Mouse (Mus musculus) neural tube, embryonic 13.5 days (tissue): Measurements from ENCODE around the gene Wars. TPM values are rescaled to one million over a fixed set of nuclear protein-coding genes. Genes with fewer than 3 reads are reported as not detected.

Experiments
- ATAC-seq: fragments of 200-750 bp; cut with Nextera tagmentation; 2 replicates; pipeline ENCODE4 v1.8.0; 2017; ENCODE audit warnings: low read depth, mild to moderate bottlenecking, moderate TSS enrichment, moderate library complexity
- H3K27ac ChIP-seq: fragments of 300-500 bp; sonication (generic); replicated peaks from 2 replicates; pipeline ENCODE4 v1.5.1; 2015; ENCODE audit warnings: moderate library complexity, mild to moderate bottlenecking, inconsistent platforms
- H3K27me3 ChIP-seq: fragments of 300-500 bp; sonication (generic); 2 replicates; pipeline ENCODE4 v1.6.1; 2015; ENCODE audit warnings: mild to moderate bottlenecking, inconsistent platforms
- H3K36me3 ChIP-seq: fragments of 300-500 bp; sonication (generic); 2 replicates; pipeline ENCODE4 v1.6.1; 2015; ENCODE audit warnings: mild to moderate bottlenecking, inconsistent platforms
- H3K4me1 ChIP-seq: fragments of 300-500 bp; sonication (generic); replicated peaks from 2 replicates; pipeline ENCODE4 v1.6.1; 2015; ENCODE audit warnings: inconsistent platforms
- H3K4me2 ChIP-seq: fragments of 300-500 bp; sonication (generic); 2 replicates; pipeline ENCODE4 v1.6.1; 2015; ENCODE audit warnings: inconsistent platforms, mild to moderate bottlenecking, moderate library complexity
- H3K4me3 ChIP-seq: fragments of 300-500 bp; sonication (generic); 2 replicates; pipeline ENCODE4 v1.5.1; 2015; ENCODE audit warnings: mild to moderate bottlenecking, inconsistent platforms
- H3K9ac ChIP-seq: fragments of 300-500 bp; sonication (generic); 2 replicates; pipeline ENCODE4 v1.6.1; 2015; ENCODE audit warnings: moderate library complexity, mild to moderate bottlenecking, inconsistent platforms
- H3K9me3 ChIP-seq: fragments of 300-500 bp; sonication (generic); 2 replicates; pipeline ENCODE4 v1.6.1; 2016; ENCODE audit warnings: inconsistent platforms
- WGBS: fragments of 180-500 bp; shearing (Covaris S2); methylation state at CpG from one replicate; pipeline ENCODE4 v1.1.7; 2015; 5-methylcytosine and 5-hydroxymethylcytosine counted together
- polyA plus RNA-seq: library from polyadenylated mRNA; unstranded; fragments of >200 nt; fragmentation: Nextera tagmentation; extraction: Ambion mirVana; gene quantifications from 2 replicates; pipeline ENCODE4 v1.2.1, GENCODE M21; 2015

The Wars gene
- polyA plus RNA-seq, 1 experiment from 2014 or later, result 108 TPM

DNA sequence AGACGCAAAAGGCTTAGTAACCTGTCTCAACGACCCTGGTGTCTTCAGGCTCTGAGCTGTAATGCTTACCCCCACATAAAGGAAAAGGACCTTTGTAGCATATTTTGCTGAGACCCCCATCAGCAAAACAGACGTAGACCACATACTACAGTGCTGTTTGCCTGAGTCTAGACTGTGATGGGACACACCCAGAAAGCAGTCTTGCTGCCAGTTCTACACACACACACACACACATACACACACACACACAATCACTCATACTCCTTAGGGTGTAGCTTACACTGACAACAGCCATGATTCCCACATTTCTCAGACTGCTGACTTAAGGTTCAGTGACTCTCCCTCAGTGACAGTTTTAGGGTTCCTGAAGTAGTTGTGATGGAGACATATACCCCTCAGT, 12.8 kb downstream of the Wars start:
- H3K27me3 ChIP-seq, result no peaks in the 10 kb centered on the region
- ATAC-seq, result no peak
- no peaks in the 10 kb centered on the region for H3K9me3 ChIP-seq
- H3K9ac ChIP-seq, result no peak overlapping the region
- peaks cover 94% of the 10 kb centered on the region for H3K36me3 ChIP-seq
- H3K4me1 ChIP-seq, result 0 out of 2 replicates have a peak, but pooled peaks cover 8% of the 10 kb centered on the region
- 93% methylated on average over 3 of the region's 3 CpGs for WGBS
- H3K27ac ChIP-seq, result no peak overlapping the region
- H3K4me3 ChIP-seq, result no peak overlapping the region
- H3K4me2 ChIP-seq, result no peak overlapping the region

DNA sequence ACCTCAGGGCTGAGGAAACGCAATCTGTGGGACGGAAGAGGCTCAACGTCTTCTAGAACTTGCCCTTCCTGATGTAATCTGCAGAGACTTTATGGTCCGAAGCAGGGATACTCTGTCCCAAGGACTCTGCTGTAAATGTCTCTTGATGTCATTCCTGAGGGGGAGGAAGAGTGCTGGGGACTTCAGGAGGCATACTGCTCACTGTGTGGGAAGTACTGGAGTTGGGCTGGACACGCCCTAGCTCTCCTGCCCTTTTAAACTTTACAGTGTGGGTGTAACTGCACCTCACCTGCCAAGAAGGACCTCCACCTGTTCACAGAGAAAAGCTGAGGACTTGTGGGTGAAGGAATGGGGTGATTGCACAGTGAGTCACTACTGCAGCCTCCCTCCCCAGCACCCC, 13.4 kb downstream of the Wars start:
- Histone ChIP-seq H3K36me3 (peaks cover 94% of the 10 kb centered on the region), H3K4me3 (no peak overlapping the region), H3K9ac (no peak overlapping the region)

DNA sequence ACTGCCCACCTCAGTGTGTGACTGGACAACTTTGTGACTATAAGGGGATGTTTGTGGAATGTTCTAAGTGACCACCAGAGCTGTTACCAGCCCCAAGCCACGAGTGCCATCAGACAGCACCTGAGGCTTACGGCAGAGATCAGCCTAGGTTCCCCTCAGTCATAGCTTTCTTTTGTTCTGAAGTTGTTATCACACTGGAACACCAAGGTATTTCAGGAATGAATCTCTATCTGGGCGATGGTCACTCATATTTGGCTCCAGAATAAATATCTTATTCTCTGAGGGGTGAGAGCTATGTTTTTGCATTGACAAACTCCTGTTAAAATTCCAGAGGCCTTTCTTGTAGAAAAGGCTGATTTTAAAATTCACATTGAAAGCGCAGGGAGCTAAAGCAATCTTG, 14.8 kb downstream of the Wars start:
- ATAC-seq, result no peak
- Histone ChIP-seq H3K27me3 (no peaks in the 10 kb centered on the region), H3K27ac (no peak overlapping the region), H3K9me3 (no peaks in the 10 kb centered on the region), H3K4me2 (no peak overlapping the region), H3K4me3 (no peak overlapping the region), H3K36me3 (peaks cover 94% of the 10 kb centered on the region), H3K9ac (no peak overlapping the region), H3K4me1 (no peaks in the 10 kb centered on the region)
- 92% methylated on average over 4 of the region's 4 CpGs for WGBS

More for the DNA sequence above, 13.4 kb downstream of the Wars start:
- 95% methylated on average over 5 of the region's 5 CpGs for WGBS
- Histone ChIP-seq H3K27me3 (no peaks in the 10 kb centered on the region), H3K4me1 (0 out of 2 replicates have a peak, but pooled peaks cover 2% of the 10 kb centered on the region), H3K4me2 (no peak overlapping the region), H3K27ac (no peak overlapping the region), H3K9me3 (no peaks in the 10 kb centered on the region)
- no peak for ATAC-seq

DNA sequence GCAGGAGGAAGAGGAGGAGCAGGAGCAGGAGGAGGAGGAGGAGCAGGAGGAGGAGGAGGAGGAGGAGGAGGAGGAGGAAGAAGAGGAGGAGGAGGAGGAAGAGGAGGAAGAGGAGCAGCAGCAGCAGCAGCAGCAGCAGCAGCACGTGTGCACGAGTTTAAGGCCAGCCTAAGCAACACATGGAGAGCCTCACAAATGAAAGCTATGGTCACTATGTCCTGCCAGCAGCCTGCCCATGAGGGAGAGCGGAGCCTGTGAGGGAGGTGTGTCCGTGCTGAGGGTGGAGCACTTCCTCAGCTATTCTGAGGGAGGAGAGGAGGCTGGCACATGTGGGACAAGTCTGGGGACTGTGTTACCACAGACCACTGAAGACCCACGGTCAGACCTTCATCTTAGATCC, 20.9 kb downstream of the Wars start:
- ATAC-seq, result no peak
- H3K27me3 ChIP-seq, result no peaks in the 10 kb centered on the region
- no peak overlapping the region for H3K4me3 ChIP-seq
- 80% methylated on average over 5 of the region's 5 CpGs for WGBS
- no peak overlapping the region for H3K4me2 ChIP-seq
- H3K9me3 ChIP-seq, result no peaks in the 10 kb centered on the region
- no peaks in the 10 kb centered on the region for H3K4me1 ChIP-seq
- peaks cover 93% of the 10 kb centered on the region for H3K36me3 ChIP-seq
- H3K27ac ChIP-seq, result no peak overlapping the region
- no peak overlapping the region for H3K9ac ChIP-seq

DNA sequence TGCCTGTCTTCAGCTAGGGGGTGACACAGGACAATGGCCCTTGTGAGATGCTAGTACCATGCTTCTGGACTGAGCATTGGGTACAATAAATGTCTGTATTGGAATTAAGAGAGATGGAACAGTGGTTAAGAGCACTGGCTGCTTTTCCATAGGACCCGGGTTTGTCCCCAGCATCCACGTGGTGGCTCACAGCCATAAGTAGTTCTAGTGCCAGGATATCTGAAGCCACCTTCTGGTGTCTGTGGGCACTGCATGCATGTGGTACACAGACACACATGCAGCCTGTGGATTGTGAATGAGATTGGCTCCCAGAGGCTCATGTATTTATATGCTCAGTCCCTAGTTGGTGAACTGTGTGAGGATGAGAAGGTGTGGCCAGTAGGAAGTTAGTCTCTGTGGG, 24.4 kb downstream of the Wars start:
- no peaks in the 10 kb centered on the region for H3K4me1 ChIP-seq
- H3K9ac ChIP-seq, result no peak overlapping the region
- 75% methylated on average over 2 of the region's 2 CpGs for WGBS
- no peak overlapping the region for H3K4me2 ChIP-seq
- peaks cover 95% of the 10 kb centered on the region for H3K36me3 ChIP-seq
- ATAC-seq, result no peak
- no peak overlapping the region for H3K4me3 ChIP-seq
- H3K27ac ChIP-seq, result no peak overlapping the region
- no peaks in the 10 kb centered on the region for H3K27me3 ChIP-seq
- no peaks in the 10 kb centered on the region for H3K9me3 ChIP-seq

DNA sequence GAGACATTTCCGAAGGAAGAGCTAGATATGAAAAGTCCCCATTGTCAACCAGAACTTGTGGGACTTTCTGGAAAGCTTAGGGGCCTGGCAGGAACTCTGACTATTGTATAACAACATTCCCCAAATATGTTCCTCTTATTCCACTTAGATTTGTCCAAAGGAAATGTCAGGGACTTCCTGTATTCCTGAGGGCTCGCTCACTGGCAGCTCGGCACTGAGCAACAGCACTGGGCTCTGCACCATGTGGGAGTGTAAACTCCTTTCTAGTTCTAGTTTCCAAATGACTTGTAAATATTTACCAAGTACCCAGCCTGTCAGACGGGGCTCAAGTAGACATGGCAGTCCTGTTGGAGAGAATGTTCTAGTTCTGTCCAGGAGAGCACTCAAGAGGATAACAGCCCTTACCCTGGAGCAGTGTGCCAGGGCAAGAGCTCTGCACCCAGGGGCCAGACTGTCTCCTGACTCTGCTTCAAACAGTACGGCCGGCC, 28.9 kb downstream of the Wars start:
- no peaks in the 10 kb centered on the region for H3K27me3 ChIP-seq
- no peaks in the 10 kb centered on the region for H3K9me3 ChIP-seq
- H3K9ac ChIP-seq, result no peak overlapping the region
- peaks cover 100% of the 10 kb centered on the region for H3K36me3 ChIP-seq
- 91% methylated on average over 6 of the region's 6 CpGs for WGBS
- H3K27ac ChIP-seq, result no peak overlapping the region
- no peaks in the 10 kb centered on the region for H3K4me1 ChIP-seq
- H3K4me2 ChIP-seq, result no peak overlapping the region
- ATAC-seq, result no peak
- no peak overlapping the region for H3K4me3 ChIP-seq

DNA sequence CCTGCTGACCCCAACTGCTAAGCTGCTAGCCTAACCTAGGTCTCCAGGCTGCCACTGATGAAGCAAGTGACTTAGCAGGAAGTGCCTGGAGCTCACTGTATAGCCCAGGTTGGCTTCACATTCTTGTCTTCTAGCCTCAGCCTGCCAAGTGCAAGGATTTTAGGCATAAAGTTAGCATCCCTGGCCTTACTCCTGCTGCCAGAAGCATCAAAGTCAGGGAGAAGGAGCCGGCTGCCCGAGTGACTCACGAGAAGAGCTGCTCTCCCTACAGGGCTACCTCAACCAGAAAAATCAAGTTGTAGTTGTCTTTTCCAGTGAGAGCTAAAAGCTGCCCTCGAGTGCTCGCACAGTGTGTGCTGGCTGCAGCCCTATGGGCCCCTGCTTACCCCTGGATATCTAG, 35.5 kb downstream of the Wars start:
- Histone ChIP-seq H3K4me2 (no peak overlapping the region), H3K9ac (no peak overlapping the region), H3K4me3 (no peak overlapping the region), H3K9me3 (no peaks in the 10 kb centered on the region), H3K27me3 (no peaks in the 10 kb centered on the region), H3K36me3 (peaks cover 47% of the 10 kb centered on the region), H3K27ac (no peak overlapping the region), H3K4me1 (no peaks in the 10 kb centered on the region)
- no peak for ATAC-seq
- 90% methylated on average over 5 of the region's 5 CpGs for WGBS

DNA sequence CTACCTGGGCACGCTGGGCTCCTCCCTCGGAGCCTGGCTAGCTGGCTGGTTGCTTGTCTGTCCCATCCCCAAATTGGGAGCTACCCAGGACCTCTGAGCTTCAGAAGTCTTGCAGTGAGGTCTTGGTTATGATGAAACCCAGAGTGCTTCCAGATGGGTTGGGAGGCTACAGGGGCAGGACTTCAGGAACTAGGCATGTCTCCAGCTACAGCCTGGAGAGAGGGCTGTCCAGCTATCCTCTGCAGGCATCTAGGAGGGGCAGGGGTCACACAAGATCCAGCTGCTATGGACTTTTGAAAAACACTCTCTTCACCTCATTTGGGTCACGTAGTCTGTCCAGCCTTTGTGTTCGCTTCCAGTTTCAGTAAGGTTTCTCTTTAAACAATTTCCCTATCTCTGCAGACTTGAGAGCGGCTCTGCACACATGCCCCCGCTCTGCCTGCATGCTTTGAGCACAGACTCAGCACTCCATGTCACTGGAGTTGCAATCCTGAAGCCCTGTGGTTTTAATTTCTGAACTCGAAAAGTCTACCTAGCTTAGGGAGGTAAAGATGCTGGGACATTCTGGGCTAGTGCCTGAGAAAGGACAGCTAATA, 36.3 kb downstream of the Wars start:
- Histone ChIP-seq H3K4me2 (no peak overlapping the region), H3K27ac (no peak overlapping the region), H3K9me3 (no peaks in the 10 kb centered on the region), H3K27me3 (no peaks in the 10 kb centered on the region), H3K36me3 (peaks cover 39% of the 10 kb centered on the region), H3K4me1 (no peaks in the 10 kb centered on the region), H3K9ac (no peak overlapping the region), H3K4me3 (no peak overlapping the region)
- ATAC-seq, result no peak
- WGBS, result 86% methylated on average over 7 of the region's 7 CpGs

DNA sequence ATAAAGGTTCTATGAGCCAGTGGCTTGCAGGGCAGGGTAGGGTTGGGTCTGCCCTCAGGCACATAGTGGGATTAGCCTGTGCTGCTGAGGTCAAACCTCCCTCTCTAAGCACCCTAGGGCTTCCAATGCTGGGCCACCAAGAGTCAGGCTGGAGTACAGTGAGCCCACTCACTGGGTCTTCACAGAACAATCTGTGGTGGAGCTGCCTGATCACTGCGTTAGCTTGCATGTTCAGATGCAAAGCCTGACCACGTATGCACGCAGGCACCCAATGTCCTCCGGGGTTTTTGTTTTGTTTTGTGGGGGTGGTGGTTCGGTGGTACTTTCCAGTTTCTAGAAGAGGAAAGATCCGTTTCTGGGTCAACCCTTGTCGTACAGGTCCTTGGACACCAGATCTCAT, 36.9 kb downstream of the Wars start:
- Histone ChIP-seq H3K9ac (no peak overlapping the region), H3K4me3 (no peak overlapping the region), H3K9me3 (no peaks in the 10 kb centered on the region), H3K36me3 (peaks cover 33% of the 10 kb centered on the region), H3K27ac (no peak overlapping the region), H3K27me3 (no peaks in the 10 kb centered on the region), H3K4me2 (no peak overlapping the region), H3K4me1 (no peaks in the 10 kb centered on the region)
- ATAC-seq, result no peak
- 87% methylated on average over 7 of the region's 7 CpGs for WGBS

DNA sequence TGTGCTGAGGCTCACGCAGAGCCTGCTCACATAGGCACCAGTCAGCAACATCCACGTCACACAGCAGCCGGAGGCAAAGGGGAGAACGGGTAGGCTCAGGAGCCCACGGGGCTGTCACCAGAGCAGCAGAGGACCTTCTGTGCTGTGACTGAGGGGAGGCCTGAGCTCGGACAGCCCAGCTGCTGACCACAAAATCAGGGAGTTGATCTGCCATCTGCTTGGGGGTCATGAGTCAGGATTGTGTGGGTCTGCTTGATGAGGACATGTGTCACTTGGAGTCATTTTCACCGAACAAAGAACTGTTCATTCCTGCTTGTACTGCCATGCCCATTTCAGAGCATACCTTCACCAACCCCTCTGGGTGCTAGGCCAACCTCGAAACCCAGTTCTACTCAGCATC, 37.8 kb downstream of the Wars start:
- no peak overlapping the region for H3K4me2 ChIP-seq
- no peak overlapping the region for H3K4me3 ChIP-seq
- H3K27me3 ChIP-seq, result no peaks in the 10 kb centered on the region
- no peaks in the 10 kb centered on the region for H3K4me1 ChIP-seq
- WGBS, result 81% methylated on average over 8 of the region's 8 CpGs
- no peaks in the 10 kb centered on the region for H3K9me3 ChIP-seq
- H3K9ac ChIP-seq, result no peak overlapping the region
- ATAC-seq, result no peak
- H3K36me3 ChIP-seq, result peaks cover 24% of the 10 kb centered on the region
- no peak overlapping the region for H3K27ac ChIP-seq

DNA sequence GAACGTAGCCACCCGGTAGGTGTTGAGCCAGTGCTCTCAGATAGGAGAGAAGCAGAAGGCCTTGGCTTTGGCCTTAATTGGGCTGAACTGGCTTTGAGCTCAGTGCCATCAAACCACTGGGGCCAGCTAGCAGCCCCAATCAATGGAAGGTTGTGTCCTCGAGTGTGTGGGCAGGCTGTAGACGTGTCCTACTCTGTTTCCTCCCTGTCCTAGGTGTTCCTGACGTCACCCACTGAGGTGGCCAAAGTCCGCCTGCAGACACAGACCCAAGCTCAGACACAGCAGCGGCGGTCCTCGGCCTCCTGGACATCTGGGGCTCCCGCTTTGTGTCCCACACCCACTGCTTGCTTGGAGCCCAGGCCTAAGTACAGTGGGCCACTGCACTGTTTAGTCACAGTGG, 38.9 kb downstream of the Wars start:
- no peak overlapping the region for H3K4me3 ChIP-seq
- H3K27ac ChIP-seq, result no peak overlapping the region
- no peaks in the 10 kb centered on the region for H3K9me3 ChIP-seq
- WGBS, result 93% methylated on average over 10 of the region's 10 CpGs
- peaks cover 9% of the 10 kb centered on the region for H3K4me1 ChIP-seq
- no peak for ATAC-seq
- peaks cover 13% of the 10 kb centered on the region for H3K36me3 ChIP-seq
- no peak overlapping the region for H3K9ac ChIP-seq
- H3K27me3 ChIP-seq, result no peaks in the 10 kb centered on the region
- H3K4me2 ChIP-seq, result no peak overlapping the region

DNA sequence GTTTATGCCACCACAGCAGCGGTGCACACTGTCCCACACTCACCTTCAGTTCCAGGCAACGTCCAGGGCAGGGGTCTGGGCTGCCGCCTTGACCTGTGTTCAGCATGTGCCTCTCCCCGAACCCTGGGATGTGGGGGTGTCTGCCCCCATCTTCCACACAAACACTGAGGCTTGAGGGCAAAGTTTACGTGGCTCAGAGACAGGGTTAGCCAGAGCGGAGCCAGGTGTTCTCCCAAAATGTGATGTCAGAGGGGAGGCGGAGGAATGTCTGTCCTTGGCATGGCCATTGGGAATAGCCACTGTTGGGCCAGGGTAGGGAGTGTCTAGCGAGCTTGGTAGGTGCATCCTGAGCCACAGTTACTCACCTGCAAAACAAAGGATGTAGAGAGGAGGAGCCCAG, 41.2 kb downstream of the Wars start:
- ATAC-seq, result no peak
- Histone ChIP-seq H3K9me3 (no peaks in the 10 kb centered on the region), H3K4me3 (no peak overlapping the region), H3K9ac (no peak overlapping the region), H3K4me1 (peaks cover 10% of the 10 kb centered on the region), H3K27me3 (no peaks in the 10 kb centered on the region), H3K4me2 (no peak overlapping the region), H3K36me3 (peaks cover 6% of the 10 kb centered on the region; the same call in 1 of the 2 replicates), H3K27ac (no peak overlapping the region)
- WGBS, result 90% methylated on average over 8 of the region's 8 CpGs

DNA sequence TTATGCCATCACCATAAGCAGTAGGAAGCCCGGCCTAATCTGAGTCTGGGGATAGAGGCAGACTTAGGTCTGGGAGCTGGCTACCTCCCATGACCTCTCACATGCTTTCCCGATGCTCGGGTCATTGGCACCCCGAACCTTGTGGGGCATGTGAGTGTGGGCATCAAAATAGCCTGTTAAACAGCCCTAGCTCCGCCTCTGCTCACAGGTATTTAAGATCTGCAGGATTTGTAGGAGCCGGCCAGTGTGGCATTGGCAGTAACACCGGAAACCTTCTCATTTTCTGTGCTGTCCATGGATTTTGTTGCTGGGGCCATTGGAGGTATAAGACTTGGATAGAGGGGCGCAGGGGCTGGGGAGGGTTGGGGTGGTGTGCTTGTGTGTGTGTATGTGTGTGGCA, 43.1 kb downstream of the Wars start:
- WGBS, result 90% methylated on average over 8 of the region's 8 CpGs
- no peak overlapping the region for H3K4me3 ChIP-seq
- no peak for ATAC-seq
- peaks cover 3% of the 10 kb centered on the region; the same call in 1 of the 2 replicates for H3K36me3 ChIP-seq
- H3K27me3 ChIP-seq, result no peaks in the 10 kb centered on the region
- H3K9me3 ChIP-seq, result no peaks in the 10 kb centered on the region
- peaks cover 13% of the 10 kb centered on the region for H3K4me1 ChIP-seq
- no peak overlapping the region for H3K4me2 ChIP-seq
- H3K9ac ChIP-seq, result no peak overlapping the region
- H3K27ac ChIP-seq, result no peak overlapping the region
